Mouse (Mus musculus): ENCODE data around the gene Cpa5.

Cpa5 gene

GRCm38 (mm10) chr6:30600995-30601394 is 9.8 kb upstream of the Cpa5 start:
- DNase-seq (ENCODE audit: low read depth, low spot score): peak; percentile 27

- DNase-seq (ENCODE audit: low read depth, low spot score): no peak
These were observed 6.4 kb upstream of the Cpa5 start for GRCm38 (mm10) chr6:30604342-30604867.

GRCm38 (mm10) chr6:30605111-30605510 is 5.7 kb upstream of the Cpa5 start:
- DNase-seq (ENCODE audit: low read depth, low spot score): no peak

- no peak for DNase-seq (ENCODE audit: low read depth, low spot score)
These were observed 5.1 kb upstream of the Cpa5 start for GRCm38 (mm10) chr6:30605672-30606071.

- no peak for DNase-seq (ENCODE audit: low read depth, low spot score)
These were observed 402 bp downstream of the Cpa5 start for GRCm38 (mm10) chr6:30611212-30611611.

- no peak for DNase-seq (ENCODE audit: low read depth, low spot score)
These were observed 3.4 kb downstream of the Cpa5 start for GRCm38 (mm10) chr6:30614251-30614650.

GRCm38 (mm10) chr6:30615741-30616140 is 4.9 kb downstream of the Cpa5 start:
- no peak for DNase-seq (ENCODE audit: low read depth, low spot score)

GRCm38 (mm10) chr6:30616491-30616941 is 5.7 kb downstream of the Cpa5 start:
- no peak for DNase-seq (ENCODE audit: low read depth, low spot score)

- DNase-seq (ENCODE audit: low read depth, low spot score): peak; percentile 33
These were observed 6.5 kb downstream of the Cpa5 start for GRCm38 (mm10) chr6:30617020-30617958.

GRCm38 (mm10) chr6:30617959-30618590 is 7.3 kb downstream of the Cpa5 start:
- DNase-seq (ENCODE audit: low read depth, low spot score): peak; percentile 51

- no peak for DNase-seq (ENCODE audit: low read depth, low spot score)
These were observed 7.9 kb downstream of the Cpa5 start for GRCm38 (mm10) chr6:30618735-30619134.

- DNase-seq (ENCODE audit: low read depth, low spot score): no peak
These were observed 8.8 kb downstream of the Cpa5 start for GRCm38 (mm10) chr6:30619606-30620005.

- no peak for DNase-seq (ENCODE audit: low read depth, low spot score)
These were observed 9.8 kb downstream of the Cpa5 start for GRCm38 (mm10) chr6:30620591-30620990.

- DNase-seq (ENCODE audit: low read depth, low spot score): no peak
These were observed 10.2 kb downstream of the Cpa5 start for GRCm38 (mm10) chr6:30620994-30621393.

- DNase-seq (ENCODE audit: low read depth, low spot score): no peak
These were observed 11.2 kb downstream of the Cpa5 start for GRCm38 (mm10) chr6:30621986-30622389.

GRCm38 (mm10) chr6:30624763-30625162 is 14.0 kb downstream of the Cpa5 start:
- DNase-seq (ENCODE audit: low read depth, low spot score): no peak

- DNase-seq (ENCODE audit: low read depth, low spot score): no peak
These were observed 17.3 kb downstream of the Cpa5 start for GRCm38 (mm10) chr6:30628152-30628551.

GRCm38 (mm10) chr6:30629989-30630388 is 19.2 kb downstream of the Cpa5 start:
- no peak for DNase-seq (ENCODE audit: low read depth, low spot score)

GRCm38 (mm10) chr6:30635361-30635862 is 24.6 kb downstream of the Cpa5 start:
- no peak for DNase-seq (ENCODE audit: low read depth, low spot score)

GRCm38 (mm10) chr6:30636186-30636842 is 25.5 kb downstream of the Cpa5 start:
- no peak for DNase-seq (ENCODE audit: low read depth, low spot score)

GRCm38 (mm10) chr6:30638674-30639268 is 28.0 kb downstream of the Cpa5 start, which contains the start of gene Cpa1:
Gene Cpa1 (plus strand): TSS chr6:30639218.
- no peak for DNase-seq (ENCODE audit: low read depth, low spot score)

All from R1 (cell line).